Mouse (Mus musculus) thymus, adult 2 months (tissue): ENCODE data around the gene Csf2. TPM values are rescaled to one million over a fixed set of nuclear protein-coding genes. Genes with fewer than 3 reads are reported as not detected.

Experiments
- DNase-seq: peaks from one replicate; pipeline ENCODE4 v3.0.0; 2021
- H3K27ac ChIP-seq: fragments of 200-500 bp; 2 replicates; pipeline ENCODE4 v1.5.1; 2012; ENCODE audit warnings: low read length, control low read depth; ENCODE audit not compliant: control insufficient read depth, insufficient read depth
- H3K27me3 ChIP-seq: fragments of 200-500 bp; 2 replicates; pipeline ENCODE4 v1.6.1; 2012; ENCODE audit warnings: mild to moderate bottlenecking, low read length, moderate library complexity, mixed read lengths; ENCODE audit not compliant: control insufficient read depth, insufficient read depth
- H3K36me3 ChIP-seq: fragments of 200-500 bp; 2 replicates; pipeline ENCODE4 v1.6.1; 2012; ENCODE audit warnings: mild to moderate bottlenecking, low read length, moderate library complexity; ENCODE audit not compliant: control insufficient read depth, insufficient read depth
- H3K4me1 ChIP-seq: fragments of 200-500 bp; replicated peaks from 2 replicates; pipeline ENCODE4 v1.6.1; 2012; ENCODE audit warnings: low read length; ENCODE audit not compliant: control insufficient read depth, insufficient read depth
- H3K4me3 ChIP-seq: fragments of 200-500 bp; 2 replicates; pipeline ENCODE4 v1.5.1; 2012; ENCODE audit warnings: mild to moderate bottlenecking, low read length, control low read depth, moderate library complexity; ENCODE audit not compliant: control insufficient read depth, insufficient read depth
- CTCF ChIP-seq: fragments of 200-500 bp; IDR thresholded peaks from 2 replicates; pipeline ENCODE4 v1.5.1; 2012; ENCODE audit warnings: mild to moderate bottlenecking, control low read depth, low read length, moderate library complexity, borderline replicate concordance; ENCODE audit not compliant: control insufficient read depth, poor library complexity, insufficient read depth; ENCODE audit errors: extremely low read depth
- POLR2A ChIP-seq: fragments of 200-500 bp; IDR thresholded peaks from 2 replicates; pipeline ENCODE4 v1.6.1; 2012; ENCODE audit warnings: mild to moderate bottlenecking, low read length, control low read depth, moderate library complexity; ENCODE audit not compliant: control insufficient read depth, poor library complexity, insufficient read depth; ENCODE audit errors: extremely low read depth
- WGBS: fragments of 180-500 bp; shearing (Covaris S2); methylation state at CpG from one replicate; pipeline ENCODE4 v1.1.7; 2018; 5-methylcytosine and 5-hydroxymethylcytosine counted together
- polyA plus RNA-seq: library from polyadenylated mRNA; depleted of rRNA; stranded (reverse); fragments of >200 nt; gene quantifications from 2 replicates; pipeline ENCODE4 v1.2.3, GENCODE M21; 2012

Gene Csf2
- polyA plus RNA-seq, 1 experiment, result 0.44 TPM

DNA sequence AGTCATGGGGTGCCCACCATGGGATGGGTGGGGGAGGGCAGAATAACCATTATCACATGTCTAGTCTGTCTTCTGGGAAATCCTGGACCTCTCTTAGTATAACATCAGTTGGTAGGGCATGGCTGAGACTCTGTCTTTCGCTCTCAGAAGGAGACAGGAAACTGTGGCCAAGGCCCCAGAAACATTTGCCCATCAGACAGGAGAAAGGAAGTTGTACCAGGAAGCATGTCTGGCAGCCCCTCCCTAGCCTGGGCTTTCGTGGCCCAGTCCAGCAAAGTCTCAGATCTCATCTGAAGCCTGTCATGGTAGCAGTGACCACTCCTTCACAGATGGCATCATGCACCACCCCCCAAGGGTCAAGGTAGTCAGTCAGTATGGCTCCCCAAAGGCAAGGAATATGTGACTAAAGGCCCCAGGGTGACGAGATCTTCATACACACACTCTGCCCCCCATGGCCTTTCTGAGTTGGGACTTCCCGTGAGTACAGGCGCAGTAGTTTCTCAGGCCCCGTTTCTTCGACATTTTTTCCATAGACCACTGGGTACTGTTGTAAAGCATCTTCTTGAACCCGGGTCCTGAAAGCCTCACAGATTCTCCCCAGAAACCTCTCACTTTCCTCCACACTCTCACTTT, 38.5 kb upstream of the Csf2 start:
- DNase-seq, result no peak
- Histone ChIP-seq H3K4me3 (no peak overlapping the region), H3K27me3 (no peaks in the 10 kb centered on the region), H3K4me1 (peaks cover 6% of the 10 kb centered on the region; the same call in 1 of the 2 replicates), H3K36me3 (no peaks in the 10 kb centered on the region), H3K27ac (no peak overlapping the region)
- 56% methylated on average over 8 of the region's 8 CpGs for WGBS
- TF ChIP-seq POLR2A (no peak), CTCF (no peak)

DNA sequence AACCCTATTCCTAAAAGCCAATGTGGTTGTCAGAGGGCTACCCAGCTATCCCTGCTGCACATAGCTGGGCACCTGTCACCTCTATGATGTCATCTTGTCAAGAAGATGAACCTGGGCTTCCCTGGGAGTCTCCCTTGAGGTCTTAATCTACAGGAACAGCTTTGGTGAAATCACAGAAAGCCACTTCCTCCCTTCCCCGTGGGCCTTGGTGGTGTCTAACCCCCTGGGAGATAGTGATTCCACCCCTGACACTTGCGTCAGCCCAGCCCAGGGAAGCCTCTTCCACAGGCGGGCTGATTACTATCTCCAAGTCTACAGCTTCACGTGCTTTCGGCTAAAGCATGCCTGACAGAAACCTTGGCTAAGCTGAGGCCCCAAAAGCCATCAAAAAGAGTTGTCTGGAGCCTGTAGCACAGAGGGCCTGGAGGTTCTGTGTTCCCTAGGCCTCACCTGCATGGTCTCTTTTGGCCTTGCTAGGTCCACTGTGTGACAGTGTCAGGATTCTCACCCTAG, 22.0 kb upstream of the Csf2 start:
- no peaks in the 10 kb centered on the region for H3K4me1 ChIP-seq
- DNase-seq, result no peak
- no peaks in the 10 kb centered on the region for H3K36me3 ChIP-seq
- H3K27ac ChIP-seq, result no peak overlapping the region
- H3K27me3 ChIP-seq, result no peaks in the 10 kb centered on the region
- TF ChIP-seq CTCF (no peak), POLR2A (no peak)
- H3K4me3 ChIP-seq, result no peak overlapping the region
- WGBS, result 31% methylated on average over 5 of the region's 5 CpGs

DNA sequence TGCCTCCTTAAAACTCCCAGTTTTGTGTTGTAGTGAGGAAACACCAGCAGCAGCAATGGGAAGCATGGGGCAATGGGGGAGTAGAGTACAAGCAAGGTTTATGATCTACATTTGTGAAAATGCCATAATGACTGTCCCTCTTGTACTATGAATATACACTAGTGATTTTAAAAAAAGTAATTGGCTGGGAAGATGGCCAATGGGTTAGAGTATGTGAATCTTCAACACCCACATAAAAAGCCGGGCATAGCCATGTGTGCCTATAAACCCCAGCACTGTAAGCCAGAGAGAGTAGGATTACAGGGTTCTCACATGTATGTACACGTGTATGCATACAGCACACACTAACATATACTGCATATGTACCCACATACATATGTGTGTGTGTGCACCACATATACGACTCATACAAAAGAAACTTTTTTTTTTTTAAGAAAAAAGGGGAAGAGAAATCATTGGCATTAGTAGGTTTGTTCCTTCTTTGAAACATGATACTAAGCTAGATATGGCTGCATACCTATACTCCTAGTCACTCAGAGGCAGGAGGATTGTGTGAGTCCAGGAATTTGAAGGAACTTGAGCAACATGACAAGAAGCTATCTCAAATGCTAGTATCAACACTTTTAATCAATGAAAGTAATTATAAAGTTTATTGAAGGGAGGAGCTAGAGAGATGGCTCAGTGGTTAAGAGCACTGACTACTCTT, 19.9 kb upstream of the Csf2 start:
- Histone ChIP-seq H3K27ac (no peak overlapping the region), H3K4me1 (no peaks in the 10 kb centered on the region), H3K4me3 (no peak overlapping the region), H3K36me3 (no peaks in the 10 kb centered on the region), H3K27me3 (no peaks in the 10 kb centered on the region)
- DNase-seq, result no peak
- WGBS, result 77% methylated on average over 3 of the region's 3 CpGs
- TF ChIP-seq CTCF, result no peak
- no peak for TF ChIP-seq POLR2A

DNA sequence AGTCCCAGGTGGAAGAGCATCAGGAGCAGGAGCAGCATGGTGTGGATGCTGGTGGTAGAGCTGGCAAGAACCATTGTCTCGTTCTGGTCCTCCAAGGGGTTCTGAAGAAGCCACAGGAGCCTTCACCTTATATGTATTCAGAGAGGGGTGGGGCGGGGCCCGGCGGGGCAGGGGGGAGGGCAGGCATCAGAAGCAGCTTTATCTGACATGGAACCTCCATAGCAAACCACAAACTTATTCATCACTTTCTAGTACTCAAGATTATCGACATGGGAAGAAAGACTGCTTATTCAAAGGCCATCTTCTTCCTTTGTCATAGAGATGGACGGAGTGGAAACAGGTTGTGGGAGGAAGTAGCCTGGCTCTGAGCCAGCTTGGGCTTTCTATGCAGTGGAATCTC, 17.7 kb upstream of the Csf2 start, which contains the start of gene Il3:
Gene Il3 (minus strand): TSS at position 101 of the 400 bp plus-strand sequence.
- no peaks in the 10 kb centered on the region for H3K36me3 ChIP-seq
- no peak for TF ChIP-seq CTCF
- no peak for TF ChIP-seq POLR2A
- H3K4me3 ChIP-seq, result no peak within 1 kb of the TSS
- DNase-seq, result no peak
- H3K27ac ChIP-seq, result no peak within 1 kb of the TSS
- 73% methylated on average over 6 of the region's 6 CpGs for WGBS
- H3K4me1 ChIP-seq, result no peaks in the 10 kb centered on the region
- H3K27me3 ChIP-seq, result no peaks in the 10 kb centered on the region

DNA sequence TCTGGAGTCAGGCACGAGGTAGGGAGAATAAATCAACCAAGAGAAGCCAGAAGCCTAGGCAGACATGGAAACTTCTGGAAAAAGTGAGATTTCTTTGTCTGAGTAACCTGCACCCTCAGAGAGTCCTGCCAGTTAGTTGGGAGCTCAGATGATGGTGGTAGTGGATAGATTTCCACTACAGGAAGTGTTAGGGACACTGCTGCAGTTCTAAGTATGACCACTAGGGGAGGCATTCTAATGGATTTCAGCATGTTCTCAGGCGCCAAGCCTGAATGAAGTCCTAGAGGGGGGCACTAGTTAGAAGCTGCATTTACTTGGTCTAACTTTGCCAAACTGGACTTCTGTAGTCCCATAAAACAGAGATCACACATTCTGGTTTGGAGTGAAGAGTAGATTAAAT, 15.1 kb upstream of the Csf2 start:
- Histone ChIP-seq H3K36me3 (no peaks in the 10 kb centered on the region), H3K4me1 (no peaks in the 10 kb centered on the region), H3K27me3 (no peaks in the 10 kb centered on the region), H3K4me3 (no peak overlapping the region), H3K27ac (no peak overlapping the region)
- 45% methylated on average over 2 of the region's 2 CpGs for WGBS
- no peak for TF ChIP-seq POLR2A
- DNase-seq, result peak; percentile 64

DNA sequence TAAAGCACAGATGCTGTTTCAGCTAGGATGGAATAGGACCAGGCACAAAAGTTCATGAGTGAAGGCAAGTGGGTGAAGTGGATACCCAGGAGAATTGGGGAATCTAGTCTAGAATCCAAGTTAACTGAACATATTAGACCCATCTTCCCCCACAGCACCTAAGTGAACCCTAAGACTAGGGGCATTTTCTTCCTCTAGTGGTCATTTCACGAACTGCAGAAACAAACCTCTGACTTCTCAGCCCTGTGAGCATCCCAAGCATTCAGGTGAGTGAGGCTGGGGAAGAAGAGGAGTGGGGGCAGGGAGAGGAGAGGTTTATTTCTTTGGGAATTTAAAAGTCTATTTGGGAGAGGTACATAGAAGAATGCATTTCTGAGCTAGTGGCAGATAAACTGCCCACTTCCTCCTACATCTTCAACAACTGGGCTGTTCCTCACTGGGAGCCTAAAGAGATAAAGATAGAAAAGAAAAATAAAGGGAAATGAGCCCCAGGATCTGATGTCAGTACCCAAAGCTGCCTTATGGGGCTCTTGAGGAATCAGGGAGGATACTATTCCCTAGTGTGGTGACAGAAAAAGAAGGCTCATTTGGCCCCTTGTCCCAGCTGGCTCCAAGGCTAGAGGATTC, 14.1 kb upstream of the Csf2 start:
- Histone ChIP-seq H3K27me3 (no peaks in the 10 kb centered on the region), H3K36me3 (no peaks in the 10 kb centered on the region), H3K4me1 (no peaks in the 10 kb centered on the region), H3K4me3 (no peak overlapping the region), H3K27ac (no peak overlapping the region)
- TF ChIP-seq POLR2A (no peak), CTCF (no peak)
- no peak for DNase-seq
- 18% methylated on average over 1 of the region's 1 CpGs for WGBS
